Mouse (Mus musculus) ES-E14 (cell line): ENCODE data around the gene Stxbp5l.

Experiments used
- HCFC1 ChIP-seq: IDR thresholded peaks from 2 replicates; pipeline ENCODE4 v1.6.1; 2012; ENCODE audit warnings: low read length, inconsistent platforms, borderline replicate concordance; ENCODE audit not compliant: insufficient read depth
- MAFK ChIP-seq: IDR thresholded peaks from 2 replicates; pipeline ENCODE4 v1.6.1; 2014; ENCODE audit warnings: mild to moderate bottlenecking, low read depth, low read length, inconsistent platforms; ENCODE audit not compliant: insufficient read depth
- ZC3H11A ChIP-seq: IDR thresholded peaks from 2 replicates; pipeline ENCODE4 v1.6.1; 2012; ENCODE audit warnings: low read depth, mild to moderate bottlenecking, inconsistent platforms, low read length, borderline replicate concordance

- TF ChIP-seq ZC3H11A (no peak), HCFC1 (no peak), MAFK (no peak)
Measured at GRCm38 (mm10) chr16:37194152-37194551, 190.6 kb downstream of the Stxbp5l start.
